Mouse (Mus musculus) fibroblast of lung, adult 2 months (primary cell): ENCODE results near the gene Sox21.

Experiments used
- DNase-seq: peaks from one replicate; pipeline ENCODE4 v3.0.0-alpha.2; 2011; ENCODE audit warnings: low read depth

Sox21 gene

GRCm38 (mm10) chr14:118236886-118237289 is at the start of gene Sox21:
Gene Sox21 (minus strand): TSS chr14:118237030.
- no peak for DNase-seq

GRCm38 (mm10) chr14:118286096-118286495 is 49.3 kb upstream of the Sox21 start:
- DNase-seq, result no peak

- no peak for DNase-seq
Measured at GRCm38 (mm10) chr14:118282917-118283316, 46.1 kb upstream of the Sox21 start.

GRCm38 (mm10) chr14:118282272-118282671 is 45.4 kb upstream of the Sox21 start:
- DNase-seq, result no peak

GRCm38 (mm10) chr14:118277704-118278498 is 41.1 kb upstream of the Sox21 start:
- DNase-seq, result no peak

GRCm38 (mm10) chr14:118272594-118273555 is 36.0 kb upstream of the Sox21 start:
- DNase-seq, result no peak

GRCm38 (mm10) chr14:118268849-118269248 is 32.0 kb upstream of the Sox21 start:
- no peak for DNase-seq

GRCm38 (mm10) chr14:118266660-118267059 is 29.8 kb upstream of the Sox21 start, which contains the start of gene Gm9376:
Gene Gm9376 (plus strand): TSS chr14:118266960.
- DNase-seq, result no peak

- no peak for DNase-seq
Measured at GRCm38 (mm10) chr14:118253381-118253780, 16.6 kb upstream of the Sox21 start.

GRCm38 (mm10) chr14:118241416-118241815 is 4.6 kb upstream of the Sox21 start:
- DNase-seq, result no peak

GRCm38 (mm10) chr14:118239351-118239750 is 2.5 kb upstream of the Sox21 start:
- no peak for DNase-seq

- no peak for DNase-seq
Measured at GRCm38 (mm10) chr14:118237786-118238185, 956 bp upstream of the Sox21 start.

GRCm38 (mm10) chr14:118235973-118236885 is 601 bp downstream of the Sox21 start:
- no peak for DNase-seq

- no peak for DNase-seq
Measured at GRCm38 (mm10) chr14:118235361-118235972, 1.4 kb downstream of the Sox21 start.

- DNase-seq, result no peak
Measured at GRCm38 (mm10) chr14:118234541-118235210, 2.2 kb downstream of the Sox21 start.

GRCm38 (mm10) chr14:118233786-118234540 is 2.9 kb downstream of the Sox21 start:
- no peak for DNase-seq

GRCm38 (mm10) chr14:118232381-118232970 is 4.4 kb downstream of the Sox21 start:
- no peak for DNase-seq

- DNase-seq, result no peak
Measured at GRCm38 (mm10) chr14:118226471-118227155, 10.2 kb downstream of the Sox21 start.

- DNase-seq, result no peak
Measured at GRCm38 (mm10) chr14:118225911-118226310, 10.9 kb downstream of the Sox21 start.
